Mouse (Mus musculus): ENCODE data around the gene P2rx2.

The P2rx2 gene

DNA sequence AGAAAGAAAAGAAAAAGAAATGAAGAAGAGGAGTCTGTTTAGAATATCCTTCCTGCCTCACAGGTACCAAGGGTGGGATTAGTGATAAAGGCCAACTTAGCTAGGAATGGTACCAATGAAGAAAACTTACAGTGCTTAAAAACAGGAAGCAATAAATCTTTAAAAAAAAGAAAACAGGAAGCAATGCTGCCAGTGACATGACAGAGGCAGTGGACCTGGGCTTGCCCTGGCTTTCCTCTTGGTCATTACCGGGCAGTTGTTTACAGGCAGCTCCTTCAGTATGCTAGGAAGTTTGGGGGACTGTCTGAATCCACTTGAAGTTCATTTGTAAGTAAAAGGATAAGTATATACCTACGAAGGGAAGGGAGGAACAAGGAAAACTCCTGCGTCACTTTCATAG lies 12.5 kb downstream of the P2rx2 start:
- no peak for DNase-seq (ENCODE audit: low spot score)

- no peak for DNase-seq (ENCODE audit: low spot score)
These were observed 29.9 kb downstream of the P2rx2 start for GRCm38 (mm10) chr5:110313127-110313526.

- DNase-seq (ENCODE audit: low spot score): no peak
These were observed 34.2 kb downstream of the P2rx2 start for GRCm38 (mm10) chr5:110308861-110309260.

GRCm38 (mm10) chr5:110300591-110300990 lies 42.4 kb downstream of the P2rx2 start:
- no peak for DNase-seq (ENCODE audit: low spot score)

DNA sequence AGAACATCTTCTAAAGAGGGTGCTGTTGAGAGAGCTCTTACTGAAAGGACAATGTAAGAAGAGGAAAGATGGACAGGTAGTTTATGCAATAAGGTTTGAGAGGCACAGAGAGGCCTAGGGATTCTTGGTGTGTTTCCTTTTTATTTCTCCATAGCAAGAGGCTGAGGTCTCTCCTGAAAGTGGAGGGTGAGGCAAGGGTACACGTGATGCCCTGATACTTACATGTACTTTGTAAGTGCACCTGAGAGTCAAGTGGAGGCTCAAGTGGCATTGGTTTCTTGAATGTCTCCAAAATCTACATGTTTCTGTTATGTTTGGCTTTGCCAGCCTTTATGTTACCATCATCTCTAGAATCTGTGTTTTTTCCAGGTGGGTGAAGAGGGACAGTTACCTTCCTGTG lies 46.4 kb downstream of the P2rx2 start:
- no peak for DNase-seq (ENCODE audit: low spot score)

- no peak for DNase-seq (ENCODE audit: low spot score)
These were observed 51.4 kb downstream of the P2rx2 start for GRCm38 (mm10) chr5:110291649-110292048.
